In the genomic region with DNA sequence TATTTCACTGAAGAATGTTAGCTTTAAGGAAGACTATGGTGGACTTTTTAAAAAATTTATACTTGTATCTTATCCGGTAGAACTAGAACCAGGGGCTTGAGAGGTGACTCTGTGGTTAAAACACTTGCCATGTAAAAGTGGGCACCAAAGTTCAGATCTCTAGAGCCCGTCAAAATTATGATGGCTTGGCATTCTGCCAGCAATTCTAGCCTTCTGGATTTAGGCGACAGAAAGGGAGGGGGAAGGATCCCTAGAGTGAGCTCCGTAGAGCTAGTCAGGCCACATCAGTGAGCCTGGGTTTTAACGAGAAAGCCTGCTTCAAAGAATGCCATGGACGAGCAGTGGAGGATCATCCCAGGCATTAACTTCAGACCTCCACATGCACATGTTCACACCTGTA, we compare ENCODE assay signal across 23 mouse cellular contexts.
A peak's percentile ranks its signal among the peaks of the same experiment; 100 is the strongest.
DNase-seq lines count a peak whose midpoint lies in the region; ATAC-seq and TF ChIP-seq lines count a peak whose summit lies in the region.
"Had no signal": no experiment of that assay in that cellular context is flagged by ENCODE, and none has a peak within 500 bp of the region (broad histone marks: within the 10 kb centered on the region; RNA-seq: fewer than 3 reads in every experiment).

No protein-coding gene starts in this region.

- H3K36me3 ChIP-seq in embryonic facial prominence, embryonic 14.5 days (ENCODE audit: control insufficient read depth, insufficient read depth, low read length), result peaks cover 6% of the 10 kb centered on the region; the same call in 1 of the 2 replicates
- peaks cover 8% of the 10 kb centered on the region; the same call in 1 of the 2 replicates for H3K36me3 ChIP-seq in embryonic facial prominence, embryonic 10.5 days (replicated peaks)
- no peaks in the 10 kb centered on the region for H3K36me3 ChIP-seq in hindbrain, postnatal 0 days (ENCODE audit: insufficient read depth, low read length)
- no peaks in the 10 kb centered on the region for H3K36me3 ChIP-seq in hindbrain, embryonic 12.5 days
- H3K36me3 ChIP-seq: neural tube, embryonic 13.5 days; stomach, embryonic 15.5 days had no signal

- no peak overlapping the region for H3K9ac ChIP-seq in embryonic facial prominence, embryonic 14.5 days (ENCODE audit: low read depth, low read length)
- no peak overlapping the region for H3K9ac ChIP-seq in hindbrain, postnatal 0 days (replicated peaks; ENCODE audit: low read length)
- H3K9ac ChIP-seq in hindbrain, embryonic 12.5 days, result no peak overlapping the region
- H3K9ac ChIP-seq: limb, embryonic 15.5 days; liver, embryonic 14.5 days; neural tube, embryonic 13.5 days; stomach, embryonic 15.5 days had no signal

- no peaks in the 10 kb centered on the region for H3K27me3 ChIP-seq in embryonic facial prominence, embryonic 14.5 days (replicated peaks; ENCODE audit: control insufficient read depth, insufficient read depth, low read length)
- H3K27me3 ChIP-seq in embryonic facial prominence, embryonic 10.5 days (replicated peaks; ENCODE audit: low read depth, poor library complexity, severe bottlenecking), result no peaks in the 10 kb centered on the region
- no peaks in the 10 kb centered on the region for H3K27me3 ChIP-seq in hindbrain, postnatal 0 days (ENCODE audit: insufficient read depth, low read length)
- H3K27me3 ChIP-seq in hindbrain, embryonic 12.5 days, result no peaks in the 10 kb centered on the region
- H3K27me3 ChIP-seq: limb, embryonic 15.5 days; neural tube, embryonic 13.5 days; stomach, embryonic 15.5 days had no signal

- H3K4me2 ChIP-seq in embryonic facial prominence, embryonic 14.5 days (ENCODE audit: low read depth, low read length), result no peak overlapping the region
- H3K4me2 ChIP-seq in hindbrain, postnatal 0 days (ENCODE audit: low read depth, low read length), result no peak overlapping the region
- H3K4me2 ChIP-seq in hindbrain, embryonic 12.5 days (replicated peaks), result no peak overlapping the region
- H3K4me2 ChIP-seq: limb, embryonic 15.5 days; neural tube, embryonic 13.5 days; stomach, embryonic 15.5 days had no signal

- WGBS in embryonic facial prominence, embryonic 14.5 days, result 56% methylated on average over 6 of the region's 6 CpGs
- 84% methylated on average over 6 of the region's 6 CpGs for WGBS in embryonic facial prominence, embryonic 10.5 days
- 45% methylated on average over 6 of the region's 6 CpGs for WGBS in hindbrain, postnatal 0 days
- WGBS in hindbrain, embryonic 12.5 days, result 68% methylated on average over 6 of the region's 6 CpGs

- H3K27ac ChIP-seq in embryonic facial prominence, embryonic 14.5 days (replicated peaks; ENCODE audit: low read depth, low read length), result no peak overlapping the region
- no peak overlapping the region for H3K27ac ChIP-seq in embryonic facial prominence, embryonic 10.5 days (replicated peaks)
- H3K27ac ChIP-seq in hindbrain, postnatal 0 days, result no peak overlapping the region
- H3K27ac ChIP-seq in hindbrain, embryonic 12.5 days, result no peak overlapping the region
- H3K27ac ChIP-seq: forebrain, embryonic 10.5 days; limb, embryonic 15.5 days; liver, embryonic 14.5 days; neural tube, embryonic 13.5 days; stomach, embryonic 15.5 days had no signal

- no peaks in the 10 kb centered on the region for H3K4me1 ChIP-seq in embryonic facial prominence, embryonic 14.5 days (ENCODE audit: control insufficient read depth, insufficient read depth, low read length)
- no peaks in the 10 kb centered on the region for H3K4me1 ChIP-seq in embryonic facial prominence, embryonic 10.5 days
- H3K4me1 ChIP-seq in hindbrain, postnatal 0 days (ENCODE audit: insufficient read depth, low read length), result no peaks in the 10 kb centered on the region
- no peaks in the 10 kb centered on the region for H3K4me1 ChIP-seq in hindbrain, embryonic 12.5 days
- H3K4me1 ChIP-seq: forebrain, embryonic 10.5 days; limb, embryonic 15.5 days; neural tube, embryonic 13.5 days; stomach, embryonic 15.5 days had no signal

- peak; percentile 33 for DNase-seq in embryonic facial prominence, embryonic 14.5 days (ENCODE audit: low spot score)
- no peak for DNase-seq in embryonic facial prominence, embryonic 10.5 days (ENCODE audit: low spot score)
- peak; percentile 3 for DNase-seq in hindbrain, postnatal 0 days (ENCODE audit: low spot score)
- DNase-seq in retina, postnatal 1 day, result peak; percentile 59
- no peak for DNase-seq in retina, embryonic 14.5 days (ENCODE audit: low spot score)
- no peak for DNase-seq in ovary, postnatal 36 days (ENCODE audit: low spot score)
- DNase-seq: adrenal gland, adult 8-10 months; gastrocnemius, postnatal 10 days; heart, adult 18-20 months; layer of hippocampus, postnatal 36 days; lung, postnatal 4 days; thymus, postnatal 25 days had no signal

- ATAC-seq in embryonic facial prominence, embryonic 14.5 days (ENCODE audit: low read depth), result no peak
- ATAC-seq in hindbrain, postnatal 0 days, result no peak
- ATAC-seq in hindbrain, embryonic 12.5 days (ENCODE audit: low FRiP score), result no peak
- ATAC-seq: activated CD4-positive, CD25-positive, alpha-beta regulatory T cell, adult 4 months; hindbrain, embryonic 16.5 days; intestine, embryonic 16.5 days; midbrain, embryonic 16.5 days had no signal

- no peak for TF ChIP-seq CTCF in hindbrain, postnatal 0 days (IDR thresholded peaks at IDR 0.05; ENCODE audit: low read depth)

- H3K4me3 ChIP-seq in embryonic facial prominence, embryonic 14.5 days (ENCODE audit: low read depth, low read length), result no peak overlapping the region
- H3K4me3 ChIP-seq in embryonic facial prominence, embryonic 10.5 days, result no peak overlapping the region
- no peak overlapping the region for H3K4me3 ChIP-seq in hindbrain, postnatal 0 days (ENCODE audit: low read length)
- H3K4me3 ChIP-seq in hindbrain, embryonic 12.5 days, result no peak overlapping the region
- H3K4me3 ChIP-seq: forebrain, embryonic 10.5 days; limb, embryonic 15.5 days; myocyte; neural tube, embryonic 13.5 days; stomach, embryonic 15.5 days had no signal

- no peaks in the 10 kb centered on the region for H3K9me3 ChIP-seq in embryonic facial prominence, embryonic 14.5 days (ENCODE audit: control insufficient read depth, low read length)
- no peaks in the 10 kb centered on the region for H3K9me3 ChIP-seq in embryonic facial prominence, embryonic 10.5 days
- no peaks in the 10 kb centered on the region for H3K9me3 ChIP-seq in hindbrain, postnatal 0 days (ENCODE audit: low read length)
- H3K9me3 ChIP-seq in hindbrain, embryonic 12.5 days (replicated peaks), result no peaks in the 10 kb centered on the region
- H3K9me3 ChIP-seq: forebrain, embryonic 10.5 days; limb, embryonic 15.5 days; neural tube, embryonic 13.5 days; stomach, embryonic 15.5 days had no signal

Comparison
In these comparisons a context has a peak if more than half of its experiments do, and no peak if none do; other contexts are left out.
1. DNase-seq: peak in embryonic facial prominence, embryonic 14.5 days (single experiment), hindbrain, postnatal 0 days (single experiment) and retina, postnatal 1 day (single experiment); none in embryonic facial prominence, embryonic 10.5 days (single experiment), retina, embryonic 14.5 days (single experiment) and ovary, postnatal 36 days (single experiment).